Mouse (Mus musculus) liver, embryonic 12.5 days (tissue): ENCODE results near the gene Gm28551. TPM values are rescaled to one million over a fixed set of nuclear protein-coding genes. Genes with fewer than 3 reads are reported as not detected.
"Not testable (repeated sequence)": the region's sequence is repeated elsewhere in the genome, so short reads cannot be mapped to it uniquely, and the experiment has no call there.

Experiments
- ATAC-seq: fragments of 200-750 bp; cut with Nextera tagmentation; 2 replicates; pipeline ENCODE4 v1.8.0; 2017; ENCODE audit warnings: moderate number of reproducible peaks, mild to moderate bottlenecking, moderate library complexity
- H3K27ac ChIP-seq: fragments of 300-500 bp; sonication (generic); 2 replicates; pipeline ENCODE4 v1.5.1; 2016; ENCODE audit warnings: mild to moderate bottlenecking
- H3K27me3 ChIP-seq: fragments of 300-500 bp; sonication (generic); replicated peaks from 2 replicates; pipeline ENCODE4 v1.6.1; 2016; ENCODE audit warnings: mild to moderate bottlenecking, moderate library complexity
- H3K36me3 ChIP-seq: fragments of 300-500 bp; sonication (generic); 2 replicates; pipeline ENCODE4 v1.6.1; 2016; ENCODE audit warnings: mild to moderate bottlenecking, moderate library complexity
- H3K4me1 ChIP-seq: fragments of 300-500 bp; sonication (generic); 2 replicates; pipeline ENCODE4 v1.6.1; 2016
- H3K4me2 ChIP-seq: fragments of 300-500 bp; sonication (generic); 2 replicates; pipeline ENCODE4 v1.6.1; 2016; ENCODE audit warnings: mild to moderate bottlenecking, moderate library complexity
- H3K4me3 ChIP-seq: fragments of 300-500 bp; sonication (generic); 2 replicates; pipeline ENCODE4 v1.5.1; 2016; ENCODE audit warnings: mild to moderate bottlenecking, moderate library complexity
- H3K9ac ChIP-seq: fragments of 300-500 bp; sonication (generic); 2 replicates; pipeline ENCODE4 v1.6.1; 2016; ENCODE audit warnings: mild to moderate bottlenecking, moderate library complexity
- H3K9me3 ChIP-seq: fragments of 300-500 bp; sonication (generic); replicated peaks from 2 replicates; pipeline ENCODE4 v1.6.1; 2016; ENCODE audit warnings: mild to moderate bottlenecking, moderate library complexity
- WGBS: fragments of 180-500 bp; shearing (Covaris S2); methylation state at CpG from one replicate; pipeline ENCODE4 v1.1.7; 2016; ENCODE audit not compliant: insufficient replicate concordance; 5-methylcytosine and 5-hydroxymethylcytosine counted together
- polyA plus RNA-seq: library from polyadenylated mRNA; unstranded; fragments of >200 nt; fragmentation: Nextera tagmentation; extraction: Ambion mirVana; gene quantifications from 2 replicates; pipeline ENCODE4 v1.2.1, GENCODE M21; 2016

The Gm28551 gene
- 0.33 and 0.36 TPM in 2 replicates for polyA plus RNA-seq

GRCm38 (mm10) chr1:53352327-53353261, at the start of gene Gm28551, which contains the start of the genes Asdurf and Asnsd1:
Gm28551 (minus strand) TSS chr1:53352667.
Asdurf (minus strand) TSS chr1:53352619.
Asnsd1 (minus strand) TSS chr1:53352752.
- peaks cover 25% of the 10 kb centered on the region for H3K36me3 ChIP-seq
- ATAC-seq = peak; percentile 100
- peak within 1 kb of the TSS; percentile 87 for H3K4me3 ChIP-seq
- H3K4me2 ChIP-seq = peak within 1 kb of the TSS; percentile 77
- no peaks in the 10 kb centered on the region for H3K27me3 ChIP-seq
- peak within 1 kb of the TSS; percentile 89 for H3K9ac ChIP-seq
- H3K27ac ChIP-seq = peak within 1 kb of the TSS; percentile 92
- H3K4me1 ChIP-seq = peaks cover 9% of the 10 kb centered on the region
- WGBS = under 1% methylated on average over 44 of the region's 44 CpGs
- H3K9me3 ChIP-seq = no peaks in the 10 kb centered on the region

GRCm38 (mm10) chr1:53393936-53394760, 41.7 kb upstream of the Gm28551 start:
- ATAC-seq, H3K4me2 ChIP-seq, H3K9me3 ChIP-seq, H3K27ac ChIP-seq, H3K9ac ChIP-seq, H3K27me3 ChIP-seq, H3K36me3 ChIP-seq, H3K4me3 ChIP-seq, H3K4me1 ChIP-seq: not testable (repeated sequence)
- WGBS = 45% methylated on average over 21 of the region's 21 CpGs

- Histone ChIP-seq H3K4me3 (no peak overlapping the region), H3K36me3 (no peaks in the 10 kb centered on the region), H3K4me2 (no peak overlapping the region), H3K27me3 (no peaks in the 10 kb centered on the region), H3K9ac (no peak overlapping the region), H3K9me3 (peaks cover 12% of the 10 kb centered on the region; the same call in 1 of the 2 replicates), H3K27ac (no peak overlapping the region), H3K4me1 (no peaks in the 10 kb centered on the region)
- ATAC-seq = no peak
- 73% methylated on average over 13 of the region's 14 CpGs for WGBS
These were observed 36.3 kb upstream of the Gm28551 start for GRCm38 (mm10) chr1:53388762-53389161.

- no peaks in the 10 kb centered on the region for H3K36me3 ChIP-seq
- ATAC-seq = no peak
- no peak overlapping the region for H3K9ac ChIP-seq
- no peaks in the 10 kb centered on the region for H3K27me3 ChIP-seq
- H3K4me1 ChIP-seq = no peaks in the 10 kb centered on the region
- WGBS = 63% methylated on average over 6 of the region's 6 CpGs
- no peak overlapping the region for H3K4me2 ChIP-seq
- no peak overlapping the region for H3K27ac ChIP-seq
- H3K4me3 ChIP-seq = no peak overlapping the region
- H3K9me3 ChIP-seq = 0 out of 2 replicates have a peak, but pooled peaks cover 6% of the 10 kb centered on the region
These were observed 31.7 kb upstream of the Gm28551 start for GRCm38 (mm10) chr1:53384085-53384688.

GRCm38 (mm10) chr1:53377731-53378130, 25.3 kb upstream of the Gm28551 start:
- no peaks in the 10 kb centered on the region for H3K4me1 ChIP-seq
- H3K4me2 ChIP-seq = no peak overlapping the region
- 59% methylated on average over 3 of the region's 3 CpGs for WGBS
- H3K27ac ChIP-seq = no peak overlapping the region
- no peaks in the 10 kb centered on the region for H3K36me3 ChIP-seq
- H3K9ac ChIP-seq = no peak overlapping the region
- H3K4me3 ChIP-seq = no peak overlapping the region
- no peaks in the 10 kb centered on the region for H3K27me3 ChIP-seq
- H3K9me3 ChIP-seq = no peaks in the 10 kb centered on the region
- ATAC-seq = no peak

GRCm38 (mm10) chr1:53375965-53376364, 23.5 kb upstream of the Gm28551 start:
- H3K4me3 ChIP-seq, ATAC-seq, H3K9me3 ChIP-seq, H3K4me2 ChIP-seq, H3K4me1 ChIP-seq, H3K27me3 ChIP-seq, H3K9ac ChIP-seq, H3K27ac ChIP-seq, H3K36me3 ChIP-seq: not testable (repeated sequence)
- WGBS = 71% methylated on average over 2 of the region's 2 CpGs

GRCm38 (mm10) chr1:53358988-53359387, 6.5 kb upstream of the Gm28551 start:
- Histone ChIP-seq H3K36me3 (no peaks in the 10 kb centered on the region), H3K4me2 (no peak overlapping the region), H3K9me3 (no peaks in the 10 kb centered on the region), H3K27me3 (no peaks in the 10 kb centered on the region), H3K4me1 (no peaks in the 10 kb centered on the region), H3K27ac (no peak overlapping the region), H3K9ac (no peak overlapping the region), H3K4me3 (no peak overlapping the region)
- ATAC-seq = no peak

GRCm38 (mm10) chr1:53341071-53341470, 11.4 kb downstream of the Gm28551 start:
- Histone ChIP-seq H3K27ac (no peak overlapping the region), H3K27me3 (no peaks in the 10 kb centered on the region), H3K9ac (no peak overlapping the region), H3K9me3 (no peaks in the 10 kb centered on the region), H3K36me3 (peaks cover 43% of the 10 kb centered on the region), H3K4me2 (no peak overlapping the region), H3K4me3 (no peak overlapping the region), H3K4me1 (peaks cover 8% of the 10 kb centered on the region)
- ATAC-seq = no peak
- 77% methylated on average over 2 of the region's 2 CpGs for WGBS

GRCm38 (mm10) chr1:53337403-53337802, 15.1 kb downstream of the Gm28551 start:
- H3K27ac ChIP-seq, ATAC-seq, H3K9ac ChIP-seq, H3K4me3 ChIP-seq, H3K9me3 ChIP-seq, H3K4me2 ChIP-seq, H3K27me3 ChIP-seq: not testable (repeated sequence)
- peaks cover 14% of the 10 kb centered on the region for H3K36me3 ChIP-seq
- WGBS = 36% methylated on average over 2 of the region's 2 CpGs
- H3K4me1 ChIP-seq = peaks cover 30% of the 10 kb centered on the region

GRCm38 (mm10) chr1:53335465-53335864, 17.0 kb downstream of the Gm28551 start:
- Histone ChIP-seq H3K4me2 (no peak overlapping the region), H3K36me3 (no peaks in the 10 kb centered on the region), H3K27me3 (no peaks in the 10 kb centered on the region), H3K27ac (0 out of 2 replicates have a peak overlapping the region, but pooled peaks have one; percentile 41), H3K9me3 (peaks cover 3% of the 10 kb centered on the region), H3K9ac (no peak overlapping the region), H3K4me3 (no peak overlapping the region), H3K4me1 (peaks cover 30% of the 10 kb centered on the region)
- ATAC-seq = peak; percentile 86

- H3K4me3 ChIP-seq, H3K4me2 ChIP-seq, ATAC-seq, H3K36me3 ChIP-seq, H3K9ac ChIP-seq, H3K27me3 ChIP-seq, H3K27ac ChIP-seq, H3K9me3 ChIP-seq: not testable (repeated sequence)
- peaks cover 30% of the 10 kb centered on the region for H3K4me1 ChIP-seq
- WGBS = 33% methylated on average over 5 of the region's 5 CpGs
These were observed 18.9 kb downstream of the Gm28551 start for GRCm38 (mm10) chr1:53333527-53333926.
